Mouse (Mus musculus) embryo, embryonic 10 days (tissue): ENCODE measurements around the gene Calu.
"Not testable (repeated sequence)": the region's sequence is repeated elsewhere in the genome, so short reads cannot be mapped to it uniquely, and the experiment has no call there.

Source experiments
- DNase-seq: peaks from one replicate; pipeline ENCODE4 v3.0.0-alpha.2; 2015; ENCODE audit warnings: low spot score

Gene Calu

GRCm38 (mm10) chr6:29363129-29363515, 15.3 kb downstream of the Calu start:
- no peak for DNase-seq

- no peak for DNase-seq
Observed at GRCm38 (mm10) chr6:29365277-29365676, 17.4 kb downstream of the Calu start.

- DNase-seq = no peak
Observed at GRCm38 (mm10) chr6:29377386-29377785, 29.5 kb downstream of the Calu start.

- DNase-seq = no peak
Observed at GRCm38 (mm10) chr6:29378678-29379077, 30.8 kb downstream of the Calu start.

- no peak for DNase-seq
Observed at GRCm38 (mm10) chr6:29379954-29380353, 32.1 kb downstream of the Calu start.

- no peak for DNase-seq
Observed at GRCm38 (mm10) chr6:29382442-29382841, 34.6 kb downstream of the Calu start.

- peak; percentile 56 for DNase-seq
Observed at GRCm38 (mm10) chr6:29388052-29388518, 40.2 kb downstream of the Calu start, which contains the start of gene Opn1sw. Gene Opn1sw (minus strand): TSS chr6:29388468.

GRCm38 (mm10) chr6:29388606-29389080, 40.8 kb downstream of the Calu start:
- DNase-seq = peak; percentile 76

GRCm38 (mm10) chr6:29389425-29389824, 41.6 kb downstream of the Calu start:
- no peak for DNase-seq

- DNase-seq = not testable (repeated sequence)
Observed at GRCm38 (mm10) chr6:29390500-29390899, 42.6 kb downstream of the Calu start.

- not testable (repeated sequence) for DNase-seq
Observed at GRCm38 (mm10) chr6:29391241-29391640, 43.4 kb downstream of the Calu start.

- DNase-seq = no peak
Observed at GRCm38 (mm10) chr6:29391802-29392201, 43.9 kb downstream of the Calu start.

- no peak for DNase-seq
Observed at GRCm38 (mm10) chr6:29394286-29394685, 46.4 kb downstream of the Calu start.

- peak; percentile 78 for DNase-seq
Observed at GRCm38 (mm10) chr6:29395910-29396713, 48.2 kb downstream of the Calu start, which contains the start of gene Ccdc136. Gene Ccdc136 (plus strand): TSS chr6:29396309.

- DNase-seq = peak; percentile 54
Observed at GRCm38 (mm10) chr6:29396714-29397540, 49.1 kb downstream of the Calu start.

- DNase-seq = peak; percentile 44
Observed at GRCm38 (mm10) chr6:29397575-29397974, 49.7 kb downstream of the Calu start.

GRCm38 (mm10) chr6:29399851-29400250, 52.0 kb downstream of the Calu start:
- DNase-seq = no peak

- peak; percentile 58 for DNase-seq
Observed at GRCm38 (mm10) chr6:29402693-29403342, 54.9 kb downstream of the Calu start.

- no peak for DNase-seq
Observed at GRCm38 (mm10) chr6:29406412-29406811, 58.5 kb downstream of the Calu start.

- DNase-seq = no peak
Observed at GRCm38 (mm10) chr6:29415446-29415845, 67.6 kb downstream of the Calu start.

- no peak for DNase-seq
Observed at GRCm38 (mm10) chr6:29420596-29420995, 72.7 kb downstream of the Calu start.

GRCm38 (mm10) chr6:29425118-29425517, 77.2 kb downstream of the Calu start:
- no peak for DNase-seq
